In genomic region chr10:126373906-126374305, GRCm38 (mm10) we compare ENCODE assay signal across 14 mouse cellular contexts.
"Had no signal": no experiment of that assay in that cellular context is flagged by ENCODE, and none has a peak within 500 bp of the region (broad histone marks: within the 10 kb centered on the region; RNA-seq: fewer than 3 reads in every experiment).

No protein-coding gene starts in this region.

- ATAC-seq: intestine, embryonic 16.5 days; liver, postnatal 0 days; lung, postnatal 0 days; midbrain, embryonic 15.5 days had no signal

- DNase-seq: kidney, adult 18-20 months; kidney, adult 9 months; kidney, postnatal 14 days; kidney, postnatal 4 days; layer of hippocampus, adult 9-11 months; liver, postnatal 0 days; lung, embryonic 14.5 days; right cerebral cortex, postnatal 25 days; thymus, adult 2 months; thymus, postnatal 14 days; thymus, postnatal 4 days had no signal
